Mouse (Mus musculus) lung, embryonic 15.5 days (tissue): ENCODE data around the gene Sfmbt2. TPM values are rescaled to one million over a fixed set of nuclear protein-coding genes. Genes with fewer than 3 reads are reported as not detected.

Source experiments
- ATAC-seq: fragments of 200-750 bp; cut with Nextera tagmentation; 2 replicates; pipeline ENCODE4 v1.8.0; 2017; ENCODE audit warnings: moderate number of reproducible peaks, borderline replicate concordance; ENCODE audit not compliant: low FRiP score, low TSS enrichment; ENCODE audit errors: extremely low read depth
- H3K27ac ChIP-seq: fragments of 300-500 bp; sonication (generic); 2 replicates; pipeline ENCODE4 v1.5.1; 2015; ENCODE audit warnings: moderate library complexity, mild to moderate bottlenecking, inconsistent platforms
- H3K27me3 ChIP-seq: fragments of 300-500 bp; sonication (generic); 2 replicates; pipeline ENCODE4 v1.6.1; 2015; ENCODE audit warnings: inconsistent platforms
- H3K36me3 ChIP-seq: fragments of 300-500 bp; sonication (generic); 2 replicates; pipeline ENCODE4 v1.6.1; 2015; ENCODE audit warnings: inconsistent platforms
- H3K4me1 ChIP-seq: fragments of 300-500 bp; sonication (generic); 2 replicates; pipeline ENCODE4 v1.6.1; 2015; ENCODE audit warnings: inconsistent platforms
- H3K4me2 ChIP-seq: fragments of 300-500 bp; sonication (generic); 2 replicates; pipeline ENCODE4 v1.6.1; 2015; ENCODE audit warnings: inconsistent platforms, mild to moderate bottlenecking, moderate library complexity
- H3K4me3 ChIP-seq: fragments of 300-500 bp; sonication (generic); 2 replicates; pipeline ENCODE4 v1.5.1; 2015; ENCODE audit warnings: mild to moderate bottlenecking, inconsistent platforms
- H3K9ac ChIP-seq: fragments of 300-500 bp; sonication (generic); 2 replicates; pipeline ENCODE4 v1.6.1; 2015; ENCODE audit warnings: inconsistent platforms
- H3K9me3 ChIP-seq: fragments of 300-500 bp; sonication (generic); 2 replicates; pipeline ENCODE4 v1.6.1; 2016; ENCODE audit warnings: inconsistent platforms
- WGBS: fragments of 180-500 bp; shearing (Covaris S2); methylation state at CpG from one replicate; pipeline ENCODE4 v1.1.7; 2015; 5-methylcytosine and 5-hydroxymethylcytosine counted together
- microRNA counts: library from miRNA; unstranded; fragments of <30 nt; microRNA quantifications from one replicate; lab custom pipeline; 2016
- microRNA-seq: library from miRNA; unstranded; fragments of <30 nt; microRNA quantifications from one replicate; pipeline ENCODE4, GENCODE M21; 2016
- polyA plus RNA-seq: library from polyadenylated mRNA; unstranded; fragments of >200 nt; fragmentation: Nextera tagmentation; extraction: Ambion mirVana; gene quantifications from 2 replicates; pipeline ENCODE4 v1.2.1, GENCODE M21; 2015

Gene Sfmbt2
- polyA plus RNA-seq, 1 experiment from 2014 or later, result 2.0 TPM

DNA sequence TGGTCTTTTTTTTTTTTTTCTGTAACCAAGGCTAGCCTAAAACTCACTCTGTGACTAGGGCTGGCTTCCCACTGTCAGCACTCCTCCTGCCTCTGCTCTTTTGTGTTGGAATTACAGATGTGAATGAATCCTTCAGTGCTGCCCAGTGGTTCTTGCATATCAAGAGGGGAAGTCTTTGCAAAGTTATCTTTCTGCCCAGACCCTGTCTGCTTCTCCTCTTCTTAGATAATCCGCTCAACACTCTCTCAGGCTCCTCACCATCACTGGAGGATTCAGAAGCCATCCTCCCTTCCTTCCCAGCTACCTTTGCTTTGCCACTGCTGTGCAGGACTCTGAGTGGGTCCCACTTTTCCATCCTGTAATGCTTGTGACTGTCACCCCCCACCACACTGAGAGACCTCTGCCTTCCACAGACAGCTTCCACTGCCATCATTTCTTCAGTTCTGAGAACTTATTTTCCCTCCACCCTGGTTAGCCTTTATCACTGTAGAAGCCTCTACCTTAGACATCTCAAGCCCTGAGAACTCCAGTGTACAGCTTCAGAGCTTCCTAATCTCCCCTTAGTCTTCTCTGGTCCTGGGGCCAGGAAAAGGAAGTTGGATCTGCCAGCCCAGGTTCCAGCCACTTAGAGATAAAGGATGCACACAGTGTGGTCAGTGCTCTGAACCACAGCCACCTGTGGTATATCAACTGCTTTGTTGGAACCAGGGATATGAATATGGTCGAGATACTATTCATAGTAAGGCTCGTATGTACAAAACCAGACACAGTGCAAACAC, 205.8 kb downstream of the Sfmbt2 start:
- Histone ChIP-seq H3K36me3 (no peaks in the 10 kb centered on the region), H3K27me3 (no peaks in the 10 kb centered on the region), H3K4me3 (no peak overlapping the region), H3K27ac (no peak overlapping the region), H3K9ac (no peak overlapping the region), H3K9me3 (no peaks in the 10 kb centered on the region), H3K4me2 (no peak overlapping the region), H3K4me1 (no peaks in the 10 kb centered on the region)
- no peak for ATAC-seq
- WGBS, result 75% methylated on average over 3 of the region's 3 CpGs

DNA sequence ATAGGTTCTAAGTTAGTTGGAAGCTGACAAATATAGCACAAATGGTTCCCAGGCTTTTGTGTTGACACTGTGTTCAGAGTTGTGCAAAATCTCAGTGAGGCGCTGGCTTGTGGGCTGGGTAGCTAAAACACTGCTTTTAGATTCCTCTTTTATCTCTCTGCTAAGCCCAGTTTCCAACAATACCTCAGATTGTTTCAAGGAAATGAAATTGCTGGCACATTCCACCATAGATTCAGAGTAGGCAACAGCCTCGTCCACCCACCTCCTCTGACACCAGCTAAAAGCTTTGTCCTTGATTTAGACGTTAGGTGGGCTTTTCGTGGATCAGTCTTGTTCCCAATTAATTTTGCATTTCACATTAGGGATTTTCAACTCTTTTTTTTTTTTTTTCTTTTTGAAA, 212.4 kb downstream of the Sfmbt2 start:
- Histone ChIP-seq H3K27me3 (no peaks in the 10 kb centered on the region), H3K9me3 (no peaks in the 10 kb centered on the region), H3K4me2 (no peak overlapping the region), H3K4me3 (no peak overlapping the region), H3K4me1 (no peaks in the 10 kb centered on the region), H3K27ac (no peak overlapping the region), H3K9ac (no peak overlapping the region), H3K36me3 (no peaks in the 10 kb centered on the region)
- 64% methylated on average over 4 of the region's 4 CpGs for WGBS
- no peak for ATAC-seq

DNA sequence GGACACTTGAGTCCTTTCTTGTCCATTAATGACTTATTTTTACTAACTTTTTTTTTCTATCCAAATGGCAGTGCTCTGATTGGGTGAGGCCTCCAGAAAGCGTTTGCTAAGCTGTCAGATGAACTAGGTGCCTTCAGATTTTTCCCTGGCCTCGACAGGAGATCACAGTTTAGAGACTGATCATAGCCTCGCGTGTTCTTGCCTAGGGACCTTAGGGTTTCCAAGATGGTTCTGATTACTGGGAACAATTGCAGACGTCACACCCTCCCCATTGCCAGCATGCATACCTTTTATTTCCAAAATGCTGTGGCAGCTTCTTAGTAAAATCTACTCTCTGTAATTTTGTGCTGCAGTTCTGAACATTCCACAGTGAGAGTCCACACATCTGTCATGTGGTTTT, 212.8 kb downstream of the Sfmbt2 start:
- Histone ChIP-seq H3K27me3 (no peaks in the 10 kb centered on the region), H3K9ac (no peak overlapping the region), H3K9me3 (no peaks in the 10 kb centered on the region), H3K4me3 (no peak overlapping the region), H3K4me1 (no peaks in the 10 kb centered on the region), H3K36me3 (no peaks in the 10 kb centered on the region), H3K27ac (no peak overlapping the region), H3K4me2 (no peak overlapping the region)
- no peak for ATAC-seq
- 47% methylated on average over 5 of the region's 5 CpGs for WGBS

DNA sequence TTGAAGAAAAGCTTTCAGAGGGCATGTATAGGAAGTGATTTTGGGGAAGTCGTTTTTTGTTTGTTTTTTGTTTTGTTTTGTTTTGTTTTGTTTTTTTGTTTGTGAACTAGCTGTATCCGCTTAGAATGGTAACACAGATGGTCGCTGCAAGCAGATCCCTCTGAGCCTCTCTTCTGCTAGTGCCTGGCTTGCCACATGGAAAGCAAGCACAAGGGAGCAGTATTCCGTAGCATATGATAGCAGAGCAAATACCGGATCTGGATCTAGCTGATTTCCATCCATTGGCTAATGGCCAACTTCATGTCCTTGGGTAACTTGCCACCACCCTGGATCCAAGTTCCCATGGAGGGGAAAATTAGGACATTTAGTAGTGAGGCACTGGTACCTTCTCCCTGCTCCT, 221.0 kb downstream of the Sfmbt2 start:
- no peaks in the 10 kb centered on the region for H3K4me1 ChIP-seq
- H3K4me3 ChIP-seq, result no peak overlapping the region
- H3K4me2 ChIP-seq, result no peak overlapping the region
- ATAC-seq, result no peak
- 67% methylated on average over 5 of the region's 5 CpGs for WGBS
- no peaks in the 10 kb centered on the region for H3K27me3 ChIP-seq
- no peak overlapping the region for H3K27ac ChIP-seq
- H3K36me3 ChIP-seq, result no peaks in the 10 kb centered on the region
- no peak overlapping the region for H3K9ac ChIP-seq
- no peaks in the 10 kb centered on the region for H3K9me3 ChIP-seq

DNA sequence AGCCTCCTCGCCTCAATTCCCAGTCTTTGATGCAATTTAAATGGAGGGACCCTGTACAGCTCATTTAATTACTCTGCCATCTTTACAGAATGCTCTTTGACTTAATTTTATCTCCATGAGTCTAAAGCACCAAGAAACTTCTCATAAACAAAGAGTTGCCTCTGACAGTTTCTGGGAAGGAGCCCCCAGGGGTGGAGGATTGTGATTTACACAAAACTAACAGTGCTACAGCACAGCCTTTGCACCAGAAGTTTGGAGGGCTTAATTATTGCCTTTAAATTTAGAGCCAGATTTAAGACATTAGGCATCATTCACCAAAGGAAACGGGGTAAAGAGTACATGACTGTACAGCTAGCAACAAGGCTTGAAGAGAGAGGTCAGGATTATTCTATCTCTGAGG, 245.2 kb downstream of the Sfmbt2 start:
- no peak overlapping the region for H3K4me3 ChIP-seq
- no peak overlapping the region for H3K9ac ChIP-seq
- H3K4me1 ChIP-seq, result no peaks in the 10 kb centered on the region
- no peak overlapping the region for H3K4me2 ChIP-seq
- H3K9me3 ChIP-seq, result no peaks in the 10 kb centered on the region
- H3K36me3 ChIP-seq, result no peaks in the 10 kb centered on the region
- no peaks in the 10 kb centered on the region for H3K27me3 ChIP-seq
- 64% methylated on average over 2 of the region's 2 CpGs for WGBS
- H3K27ac ChIP-seq, result no peak overlapping the region
- no peak for ATAC-seq

MicroRNAs encoded within 50 kb of the gene (microRNA counts, 519-probe panel; counts per million panel counts)
- 1,298 counts per million, percentile 6 among the panel's probes with 10 or more counts for microRNA mmu-miR-297a+mmu-miR-466f+mmu-miR-669b (lab: Ali Mortazavi, UCI)
- 19.7 counts per million for microRNA mmu-miR-297b-3p (lab: Ali Mortazavi, UCI)
- microRNA mmu-miR-297b-5p (lab: Ali Mortazavi, UCI), result 19.7 counts per million
- 937 counts per million, percentile 4 among the panel's probes with 10 or more counts for microRNA mmu-miR-297c (lab: Ali Mortazavi, UCI)
- 2,583 counts per million, percentile 59 among the panel's probes with 10 or more counts for microRNA mmu-miR-466a-3p+mmu-miR-466b-3-3p (lab: Ali Mortazavi, UCI)
- 19.7 counts per million for microRNA mmu-miR-466a-5p+mmu-miR-466e-5p (lab: Ali Mortazavi, UCI)
- microRNA mmu-miR-466c-5p (lab: Ali Mortazavi, UCI), result 2,117 counts per million, percentile 22 among the panel's probes with 10 or more counts
- microRNA mmu-miR-466d-3p (lab: Ali Mortazavi, UCI), result 2,314 counts per million, percentile 35 among the panel's probes with 10 or more counts
- microRNA mmu-miR-466d-5p (lab: Ali Mortazavi, UCI), result 2,491 counts per million, percentile 50 among the panel's probes with 10 or more counts
- microRNA mmu-miR-466f-5p (lab: Ali Mortazavi, UCI), result 19.7 counts per million
- 2,812 counts per million, percentile 74 among the panel's probes with 10 or more counts for microRNA mmu-miR-466g (lab: Ali Mortazavi, UCI)
- 865 counts per million, percentile 3 among the panel's probes with 10 or more counts for microRNA mmu-miR-466h (lab: Ali Mortazavi, UCI)
- microRNA mmu-miR-466l (lab: Ali Mortazavi, UCI), result 2,176 counts per million, percentile 26 among the panel's probes with 10 or more counts
- microRNA mmu-miR-467a (lab: Ali Mortazavi, UCI), result 2,353 counts per million, percentile 38 among the panel's probes with 10 or more counts
- microRNA mmu-miR-467b (lab: Ali Mortazavi, UCI), result 1,055 counts per million, percentile 4 among the panel's probes with 10 or more counts
- 1,560 counts per million, percentile 8 among the panel's probes with 10 or more counts for microRNA mmu-miR-467c (lab: Ali Mortazavi, UCI)
- 19.7 counts per million for microRNA mmu-miR-467d (lab: Ali Mortazavi, UCI)
- microRNA mmu-miR-467e (lab: Ali Mortazavi, UCI), result 2,451 counts per million, percentile 46 among the panel's probes with 10 or more counts
- 2,615 counts per million, percentile 62 among the panel's probes with 10 or more counts for microRNA mmu-miR-669a (lab: Ali Mortazavi, UCI)
- 2,320 counts per million, percentile 36 among the panel's probes with 10 or more counts for microRNA mmu-miR-669e (lab: Ali Mortazavi, UCI)
- microRNA mmu-miR-669f (lab: Ali Mortazavi, UCI), result 2,936 counts per million, percentile 78 among the panel's probes with 10 or more counts
- microRNA mmu-miR-669g (lab: Ali Mortazavi, UCI), result 2,006 counts per million, percentile 18 among the panel's probes with 10 or more counts
- microRNA mmu-miR-669h-5p (lab: Ali Mortazavi, UCI), result 19.7 counts per million
- microRNA mmu-miR-669i (lab: Ali Mortazavi, UCI), result 2,425 counts per million, percentile 43 among the panel's probes with 10 or more counts
- 2,543 counts per million, percentile 55 among the panel's probes with 10 or more counts for microRNA mmu-miR-669j (lab: Ali Mortazavi, UCI)
- 19.7 counts per million for microRNA mmu-miR-669m (lab: Ali Mortazavi, UCI)
- 1,232 counts per million, percentile 5 among the panel's probes with 10 or more counts for microRNA mmu-miR-669o (lab: Ali Mortazavi, UCI)

Small RNAs within 50 kb of the gene (microRNA-seq; reads per million reads assigned to microRNA genes)
- gene Gm22051 (not detected), gene Gm22072 (0.56 reads per million), gene Gm22091 (not detected), gene Gm22166 (not detected), gene Gm22239 (0.56 reads per million), gene Gm22626 (not detected), gene Gm22635 (not detected), gene Gm22677 (not detected), gene Gm22678 (not detected), gene Gm22775 (not detected), gene Gm22925 (1.7 reads per million), gene Gm23108 (not detected), gene Gm23288 (not detected), gene Gm23542 (not detected), gene Gm23569 (not detected), gene Gm23571 (not detected), gene Gm23578 (not detected), gene Gm23651 (not detected), gene Gm23988 (not detected), gene Gm24028 (not detected), gene Gm24167 (not detected), gene Gm24315 (not detected), gene Gm24342 (not detected), gene Gm24488 (not detected), gene Gm24640 (not detected), gene Gm24673 (not detected), gene Gm24761 (not detected), gene Gm24806 (not detected), gene Gm25022 (not detected), gene Gm25158 (not detected), gene Gm25263 (not detected), gene Gm25285 (not detected), gene Gm25316 (not detected), gene Gm25451 (not detected), gene Gm25673 (not detected), gene Gm25680 (not detected), gene Gm25701 (not detected), gene Gm25753 (not detected), gene Gm25943 (not detected), gene Gm26060 (not detected), gene Gm26073 (not detected), gene Gm26092 (not detected), gene Gm26156 (not detected), gene Gm26229 (not detected), gene Gm26398 (not detected), gene Gm26426 (not detected), gene Gm26431 (not detected), gene Gm26491 (not detected), gene Mir297a-2 (5.0 reads per million, percentile 21 among the genes with 10 or more reads in this experiment), gene Mir297a-3 (not detected), gene Mir297a-4 (not detected), gene Mir297b (not detected), gene Mir297c (not detected), gene Mir466 (1.1 reads per million), gene Mir466b-1 (not detected), gene Mir466b-2 (not detected), gene Mir466b-3 (0.74 reads per million), gene Mir466b-4 (not detected), gene Mir466b-5 (not detected), gene Mir466b-6 (not detected), gene Mir466b-7 (not detected), gene Mir466b-8 (not detected), gene Mir466c-1 (not detected), gene Mir466c-2 (not detected), gene Mir466d (not detected), gene Mir466e (not detected), gene Mir466f-1 (not detected), gene Mir466f-2 (not detected), gene Mir466f-3 (not detected), gene Mir466g (not detected), gene Mir466h (not detected), gene Mir466l (not detected), gene Mir466m (not detected), gene Mir466n (30.6 reads per million, percentile 40 among the genes with 10 or more reads in this experiment), gene Mir466o (not detected), gene Mir466p (not detected), gene Mir467a-1 (not detected), gene Mir467a-10 (not detected), gene Mir467a-2 (not detected), gene Mir467a-3 (not detected), gene Mir467a-4 (not detected), gene Mir467a-5 (not detected), gene Mir467a-6 (not detected), gene Mir467a-7 (not detected), gene Mir467a-8 (not detected), gene Mir467a-9 (not detected), gene Mir467b (0.74 reads per million), gene Mir467c (1,205 reads per million, percentile 77 among the genes with 10 or more reads in this experiment), gene Mir467d (1,281 reads per million, percentile 78 among the genes with 10 or more reads in this experiment), gene Mir467e (1,333 reads per million, percentile 79 among the genes with 10 or more reads in this experiment), gene Mir669a-1 (not detected), gene Mir669a-10 (not detected), gene Mir669a-11 (not detected), gene Mir669a-12 (not detected), gene Mir669a-2 (not detected), gene Mir669a-3 (not detected), gene Mir669a-4 (not detected), gene Mir669a-5 (not detected), gene Mir669a-6 (not detected), gene Mir669a-7 (not detected), gene Mir669a-8 (not detected), gene Mir669a-9 (not detected), gene Mir669b (not detected), gene Mir669c (133 reads per million, percentile 57 among the genes with 10 or more reads in this experiment), gene Mir669d (not detected), gene Mir669d-2 (not detected), gene Mir669e (18.3 reads per million, percentile 36 among the genes with 10 or more reads in this experiment), gene Mir669f (1.7 reads per million), gene Mir669g (not detected), gene Mir669h (5.9 reads per million, percentile 22 among the genes with 10 or more reads in this experiment), gene Mir669i (not detected), gene Mir669j (not detected), gene Mir669k (not detected), gene Mir669l (313 reads per million, percentile 66 among the genes with 10 or more reads in this experiment), gene Mir669m-1 (not detected), gene Mir669m-2 (not detected), gene Mir669o (428 reads per million, percentile 69 among the genes with 10 or more reads in this experiment), gene Mir669p-1 (not detected), gene Mir669p-2 (not detected)

Other genes starting within 250 kb of the Sfmbt2 start
- 2.9 and 4.1 TPM in 2 replicates for gene Itih2, start 239.1 kb upstream of the Sfmbt2 start, polyA plus RNA-seq
- gene Itih5, start 216.9 kb upstream of the Sfmbt2 start, polyA plus RNA-seq, result 4.8 and 5.1 TPM in 2 replicates